Mouse (Mus musculus) liver, embryonic 14.5 days (tissue): ENCODE results near the gene Lmo1. TPM values are rescaled to one million over a fixed set of nuclear protein-coding genes. Genes with fewer than 3 reads are reported as not detected.

ENCODE experiments used
- ATAC-seq: fragments of 200-750 bp; cut with Nextera tagmentation; 2 replicates; pipeline ENCODE4 v1.8.0; 2017; ENCODE audit warnings: moderate number of reproducible peaks, mild to moderate bottlenecking, moderate library complexity; ENCODE audit not compliant: insufficient read depth
- DNase-seq, 3 experiments: peaks; one replicate each; pipeline ENCODE4 v3.0.0-alpha.2; 2012 to 2013; ENCODE audit warnings: low read depth in 3 of 3, low spot score in 3 of 3
- H3K27ac ChIP-seq: fragments of 300-500 bp; sonication (generic); 2 replicates; pipeline ENCODE4 v1.5.1; 2014; ENCODE audit warnings: moderate library complexity, mild to moderate bottlenecking, control low read depth, inconsistent platforms
- H3K27me3 ChIP-seq: fragments of 300-500 bp; sonication (generic); 2 replicates; pipeline ENCODE4 v1.6.1; 2014; ENCODE audit warnings: mild to moderate bottlenecking, low read length, moderate library complexity; ENCODE audit not compliant: control insufficient read depth, insufficient read depth
- H3K36me3 ChIP-seq: fragments of 300-500 bp; sonication (generic); replicated peaks from 2 replicates; pipeline ENCODE4 v1.6.1; 2014; ENCODE audit warnings: low read depth; ENCODE audit not compliant: control insufficient read depth, insufficient read depth
- H3K4me1 ChIP-seq, 2 experiments: fragments of 200-500 bp in 1 of 2; fragments of 300-500 bp in 1 of 2; sonication (generic) in 1 of 2; replicated peaks; 2 replicates each; pipeline ENCODE4 v1.6.1; 2012 to 2014; ENCODE audit warnings: antibody characterized with exemption in 1 of 2, inconsistent platforms in 1 of 2, low read length in 1 of 2; ENCODE audit not compliant: control insufficient read depth in 2 of 2, insufficient read depth in 2 of 2
- H3K4me2 ChIP-seq: fragments of 300-500 bp; sonication (generic); 2 replicates; pipeline ENCODE4 v1.6.1; 2014; ENCODE audit warnings: low read depth, mild to moderate bottlenecking, control low read depth, moderate library complexity
- H3K4me3 ChIP-seq, 2 experiments: fragments of 200-500 bp in 1 of 2; fragments of 300-500 bp in 1 of 2; sonication (generic) in 1 of 2; 2 replicates each; pipeline ENCODE4 v1.5.1; 2012 to 2014; ENCODE audit warnings: low read depth in 2 of 2, low read length in 2 of 2, mild to moderate bottlenecking in 2 of 2, control low read depth in 1 of 2, inconsistent platforms in 1 of 2, moderate library complexity in 1 of 2; ENCODE audit not compliant: insufficient read depth in 1 of 2
- H3K9ac ChIP-seq: fragments of 300-500 bp; sonication (generic); replicated peaks from 2 replicates; pipeline ENCODE4 v1.6.1; 2014; ENCODE audit warnings: mild to moderate bottlenecking, control low read depth, moderate library complexity
- H3K9me3 ChIP-seq: fragments of 300-500 bp; sonication (generic); 2 replicates; pipeline ENCODE4 v1.6.1; 2016; ENCODE audit warnings: low read length, mixed read lengths; ENCODE audit not compliant: control insufficient read depth
- CTCF ChIP-seq: IDR thresholded peaks from 2 replicates; pipeline ENCODE4 v1.5.1; 2016; ENCODE audit warnings: antibody characterized with exemption, low read depth, control low read depth
- EP300 ChIP-seq: IDR thresholded peaks from 2 replicates; pipeline ENCODE4 v1.6.1; 2016; ENCODE audit warnings: antibody characterized with exemption, low read depth
- WGBS: fragments of 180-500 bp; shearing (Covaris S2); extraction: QIAGEN DNeasy Blood & Tissue Kit; methylation state at CpG from one replicate; pipeline ENCODE4 v1.1.7; 2014; ENCODE audit not compliant: insufficient replicate concordance; 5-methylcytosine and 5-hydroxymethylcytosine counted together
- polyA plus RNA-seq, 2 experiments: library from polyadenylated mRNA; depleted of rRNA in 1 of 2; stranded (reverse) in 1 of 2; unstranded in 1 of 2; fragments of >200 nt; fragmentation: Nextera tagmentation in 1 of 2; extraction: Ambion mirVana in 1 of 2; gene quantifications; 2 replicates each; pipeline versions ENCODE4 v1.2.1 to v1.2.3; 2012 to 2014

The Lmo1 gene
- polyA plus RNA-seq, 2 experiments, result 0.75 to 0.78 TPM

DNA sequence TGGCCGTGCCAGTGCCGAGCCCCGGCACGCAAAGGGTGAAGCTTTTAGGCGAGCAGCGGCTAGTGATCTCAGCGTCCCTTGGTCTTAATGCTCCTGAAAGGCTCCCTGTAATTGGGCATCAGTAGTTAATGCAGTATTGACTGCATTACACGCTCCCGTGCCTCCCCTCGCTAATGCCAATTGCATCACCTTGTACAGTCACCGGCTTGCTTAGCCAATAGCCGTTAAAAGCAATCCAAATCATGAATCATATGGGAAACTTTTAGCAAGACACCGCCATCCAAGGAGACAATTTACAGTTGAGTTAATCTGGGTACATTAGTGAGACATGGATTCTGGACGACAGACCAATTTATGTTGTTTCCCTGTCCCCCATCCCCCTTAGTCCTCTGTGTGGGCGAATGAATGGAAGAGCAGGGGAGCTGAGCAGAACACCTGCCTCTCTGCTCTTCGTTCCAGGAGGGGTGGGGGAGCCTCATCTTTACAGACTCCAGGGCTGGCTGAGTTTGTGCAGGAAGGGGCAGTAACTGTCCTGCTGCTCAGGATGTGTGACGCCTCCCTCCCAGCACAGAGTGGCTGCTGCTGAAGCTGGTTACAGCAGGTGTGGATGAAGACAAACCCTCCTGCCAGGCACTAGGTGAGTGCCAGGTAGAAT lies 8.9 kb downstream of the Lmo1 start:
- DNase-seq, result no peak
- H3K4me2 ChIP-seq, result no peak overlapping the region
- no peaks in the 10 kb centered on the region for H3K4me1 ChIP-seq
- H3K9me3 ChIP-seq, result no peaks in the 10 kb centered on the region
- WGBS, result 69% methylated on average over 17 of the region's 17 CpGs
- no peak for ATAC-seq
- H3K9ac ChIP-seq, result no peak overlapping the region
- no peak overlapping the region for H3K4me3 ChIP-seq
- TF ChIP-seq EP300 (no peak), CTCF (no peak)
- no peaks in the 10 kb centered on the region for H3K36me3 ChIP-seq
- H3K27me3 ChIP-seq, result peaks cover 26% of the 10 kb centered on the region
- no peak overlapping the region for H3K27ac ChIP-seq

DNA sequence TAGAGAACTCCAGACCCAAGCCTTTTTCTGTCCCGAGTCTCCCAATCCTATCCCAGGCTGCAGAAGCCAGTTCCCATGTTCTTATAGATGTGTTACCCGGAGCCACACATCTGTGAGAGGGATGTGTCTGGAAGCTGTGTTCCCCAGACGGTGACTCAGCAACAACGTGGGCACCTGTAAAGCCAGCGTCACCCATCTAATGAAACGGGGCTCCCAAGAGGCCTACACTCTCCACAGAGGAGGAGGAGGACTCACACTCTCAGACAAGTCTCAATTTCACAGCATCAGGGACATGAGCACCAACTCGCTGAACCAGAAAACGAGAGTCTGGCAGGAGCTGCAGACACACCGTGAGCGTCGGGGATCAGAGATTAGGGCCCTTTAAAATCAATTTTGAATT lies 20.7 kb downstream of the Lmo1 start:
- WGBS, result 65% methylated on average over 11 of the region's 11 CpGs
- no peaks in the 10 kb centered on the region for H3K36me3 ChIP-seq
- no peak overlapping the region for H3K4me2 ChIP-seq
- DNase-seq, result no peak
- H3K4me1 ChIP-seq, result no peaks in the 10 kb centered on the region
- H3K27ac ChIP-seq, result no peak overlapping the region
- TF ChIP-seq EP300 (no peak), CTCF (no peak)
- H3K9ac ChIP-seq, result no peak overlapping the region
- no peaks in the 10 kb centered on the region for H3K27me3 ChIP-seq
- no peak for ATAC-seq
- H3K4me3 ChIP-seq, result no peak overlapping the region
- no peaks in the 10 kb centered on the region for H3K9me3 ChIP-seq

DNA sequence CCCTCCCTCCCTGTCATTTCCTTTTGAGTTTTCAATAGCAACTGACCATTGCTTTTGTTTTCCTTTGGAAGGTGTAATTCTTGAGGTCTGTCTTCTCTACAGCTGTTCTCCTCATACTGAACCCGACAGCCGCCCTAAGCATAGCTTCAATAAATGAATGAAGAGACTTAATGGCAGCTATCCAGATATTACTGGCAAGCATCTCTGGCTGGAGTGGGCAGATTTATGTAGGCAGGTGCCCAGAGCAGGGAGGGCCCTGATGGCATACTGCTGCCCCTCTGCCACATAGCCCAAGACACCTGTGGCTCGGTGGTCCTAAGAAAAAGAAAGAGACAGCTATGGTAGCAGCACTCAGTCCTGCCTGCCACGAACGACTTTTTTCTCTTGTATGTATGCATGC lies 21.5 kb downstream of the Lmo1 start:
- Histone ChIP-seq H3K27me3 (no peaks in the 10 kb centered on the region), H3K27ac (no peak overlapping the region), H3K4me3 (no peak overlapping the region), H3K36me3 (no peaks in the 10 kb centered on the region), H3K4me1 (no peaks in the 10 kb centered on the region), H3K4me2 (no peak overlapping the region), H3K9me3 (no peaks in the 10 kb centered on the region), H3K9ac (no peak overlapping the region)
- TF ChIP-seq EP300 (no peak), CTCF (no peak)
- WGBS, result 64% methylated on average over 5 of the region's 5 CpGs
- no peak for ATAC-seq
- no peak for DNase-seq

DNA sequence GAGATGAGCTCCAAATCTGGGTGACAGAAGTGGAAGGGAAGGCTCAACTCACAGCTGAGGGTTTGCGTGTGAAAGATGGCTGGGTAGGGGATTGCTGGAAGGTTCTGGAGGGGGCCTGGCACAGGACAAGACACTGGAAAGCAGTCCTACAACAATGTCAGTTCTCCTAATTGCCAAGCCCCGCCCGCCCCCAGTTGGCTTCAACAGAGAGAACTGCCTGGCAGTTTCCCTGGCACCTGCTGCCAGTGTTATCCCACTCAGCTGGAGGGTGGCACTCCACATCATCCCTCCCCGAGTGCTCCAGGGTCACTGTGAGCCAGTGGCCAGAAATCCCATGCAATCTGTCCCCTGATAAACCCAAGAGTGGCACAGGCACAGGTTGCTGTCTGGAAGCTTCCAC lies 23.9 kb downstream of the Lmo1 start:
- Histone ChIP-seq H3K9me3 (no peaks in the 10 kb centered on the region), H3K4me2 (no peak overlapping the region), H3K27ac (no peak overlapping the region), H3K4me1 (no peaks in the 10 kb centered on the region), H3K9ac (no peak overlapping the region), H3K36me3 (no peaks in the 10 kb centered on the region), H3K4me3 (no peak overlapping the region), H3K27me3 (no peaks in the 10 kb centered on the region)
- 52% methylated on average over 4 of the region's 4 CpGs for WGBS
- ATAC-seq, result no peak
- no peak for DNase-seq
- TF ChIP-seq CTCF, result no peak

DNA sequence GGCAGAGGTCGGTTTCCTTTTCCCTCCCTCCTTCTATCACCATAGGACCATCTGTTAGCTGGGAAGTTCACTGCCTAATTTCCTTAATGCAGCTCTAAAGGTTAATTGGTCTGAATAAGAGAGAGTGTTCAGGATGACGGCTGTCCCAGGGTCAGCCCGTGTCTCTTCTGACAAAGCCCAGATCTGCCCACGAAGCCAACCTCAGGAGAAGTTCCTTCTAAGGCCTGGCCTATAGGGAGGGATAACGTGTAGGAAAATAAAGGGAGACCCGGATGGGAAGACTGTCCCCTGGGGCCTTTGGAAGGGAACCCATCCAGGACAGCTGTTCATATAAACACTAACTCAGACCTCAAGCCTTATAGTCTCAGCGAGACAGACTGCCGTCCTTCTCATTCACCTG lies 29.8 kb downstream of the Lmo1 start:
- DNase-seq, result no peak
- Histone ChIP-seq H3K9ac (no peak overlapping the region), H3K4me2 (no peak overlapping the region), H3K36me3 (no peaks in the 10 kb centered on the region), H3K4me1 (no peaks in the 10 kb centered on the region), H3K9me3 (no peaks in the 10 kb centered on the region), H3K4me3 (no peak overlapping the region), H3K27me3 (no peaks in the 10 kb centered on the region), H3K27ac (no peak overlapping the region)
- 55% methylated on average over 8 of the region's 8 CpGs for WGBS
- ATAC-seq, result no peak
- no peak for TF ChIP-seq CTCF
